Mouse (Mus musculus) heart, postnatal 14 days (tissue): ENCODE measurements at regions not wholly inside any gene's neighbourhood (a gene's known extent, or its start where the extent isn't known, plus 50 kb on each side); places are given as distances from the start of the nearest gene placed in this dataset.

Experiments used
- DNase-seq, 2 experiments: peaks; one replicate each; pipeline ENCODE4 v3.0.0; 2021 to 2022
- intact Hi-C: fragments of 180-260 bp; cut with DNase I; formaldehyde crosslinking; loops from one replicate; pipeline ENCODE4 v1.15.1; 2025

- no peak for DNase-seq
- intact Hi-C loops: no loop called here
Observed at GRCm38 (mm10) chr11:113120570-113120969, 338.5 kb downstream of the Sox9 start.

- DNase-seq: no peak
- intact Hi-C loops: no loop called here
Observed at GRCm38 (mm10) chr11:113121307-113121706, 339.3 kb downstream of the Sox9 start.

- DNase-seq: no peak
- intact Hi-C loops: no loop called here
Observed at GRCm38 (mm10) chr11:113122137-113122536, 340.1 kb downstream of the Sox9 start.

GRCm38 (mm10) chr11:113122964-113123363 is 340.9 kb downstream of the Sox9 start:
- no peak for DNase-seq
- intact Hi-C loops: no loop called here

GRCm38 (mm10) chr11:113125832-113126231 is 343.8 kb downstream of the Sox9 start:
- intact Hi-C loops: no loop called here
- no peak for DNase-seq

GRCm38 (mm10) chr11:113129192-113129591 is 347.2 kb downstream of the Sox9 start:
- intact Hi-C loops: no loop called here
- no peak for DNase-seq

- DNase-seq: no peak
- intact Hi-C loops: no loop called here
Observed at GRCm38 (mm10) chr11:113129975-113130374, 348.0 kb downstream of the Sox9 start.

GRCm38 (mm10) chr11:113132078-113133064 is 350.3 kb downstream of the Sox9 start:
- intact Hi-C loops: no loop called here
- no peak for DNase-seq

- DNase-seq: no peak
Observed at GRCm38 (mm10) chr11:113133407-113133806, 351.4 kb downstream of the Sox9 start.

GRCm38 (mm10) chr11:113135261-113135660 is 353.2 kb downstream of the Sox9 start:
- intact Hi-C loops: no loop called here
- DNase-seq: no peak

More at GRCm38 (mm10) chr11:113133407-113133806, 351.4 kb downstream of the Sox9 start:
- intact Hi-C loops: no loop called here

GRCm38 (mm10) chr11:113138462-113138861 is 356.4 kb downstream of the Sox9 start:
- no peak for DNase-seq
- intact Hi-C loops: no loop called here

GRCm38 (mm10) chr11:113140595-113140994 is 358.6 kb downstream of the Sox9 start:
- intact Hi-C loops: no loop called here
- DNase-seq: no peak

- no peak for DNase-seq
- intact Hi-C loops: no loop called here
Observed at GRCm38 (mm10) chr11:113142816-113143215, 360.8 kb downstream of the Sox9 start.

GRCm38 (mm10) chr11:113143839-113144627 is 362.0 kb downstream of the Sox9 start:
- DNase-seq: peak; percentile 75 to 84

GRCm38 (mm10) chr11:113145721-113146120 is 363.7 kb downstream of the Sox9 start:
- intact Hi-C loops: no loop called here

More at GRCm38 (mm10) chr11:113143839-113144627, 362.0 kb downstream of the Sox9 start:
- intact Hi-C loops: no loop called here

GRCm38 (mm10) chr11:113146762-113147161 is 364.7 kb downstream of the Sox9 start:
- intact Hi-C loops: no loop called here
- DNase-seq: no peak

More at GRCm38 (mm10) chr11:113145721-113146120, 363.7 kb downstream of the Sox9 start:
- no peak for DNase-seq

- DNase-seq: peak; percentile 30 to 32
- intact Hi-C loops: no loop called here
Observed at GRCm38 (mm10) chr11:113147535-113148197, 365.6 kb downstream of the Sox9 start.

- intact Hi-C loops: no loop called here
- no peak for DNase-seq
Observed at GRCm38 (mm10) chr11:113148198-113148537, 366.1 kb downstream of the Sox9 start.

GRCm38 (mm10) chr11:113155515-113155914 is 373.5 kb downstream of the Sox9 start:
- no peak for DNase-seq
- intact Hi-C loops: no loop called here

GRCm38 (mm10) chr11:113163941-113164340 is 381.9 kb downstream of the Sox9 start:
- no peak for DNase-seq
- intact Hi-C loops: loop anchor here (2.0 to 10.0 kb wide), 4 partner anchors 319 to 1511 kb away; partner anchors contain the start of gene Sox9
